Mouse (Mus musculus) left cerebral cortex, postnatal 36 days (tissue): ENCODE data around the gene Mcpt8. TPM values are rescaled to one million over a fixed set of nuclear protein-coding genes. Genes with fewer than 3 reads are reported as not detected.

ENCODE experiments used
- microRNA-seq: library from miRNA; unstranded; fragments of <30 nt; microRNA quantifications from one replicate; pipeline ENCODE4 v1.2.0, GENCODE M21; 2022
- total RNA-seq, 2 experiments: library from RNA; stranded (reverse); gene quantifications; 2 replicates each; pipeline ENCODE4 v1.2.3; 2021

Gene Mcpt8
- total RNA-seq, 2 experiments from 2014 or later: not detected

Small RNA genes lying within 50 kb of the gene (microRNA-seq; reads per million reads assigned to microRNA genes)
- gene Mir6949: not detected

Other genes starting within 250 kb of the Mcpt8 start
- gene Nynrin, start 231.3 kb downstream of the Mcpt8 start, total RNA-seq: 1 to 10 TPM; 7.9 to 9.5 TPM
- under 1 TPM; 0.29 to 0.49 TPM for gene Cbln3, start 200.9 kb downstream of the Mcpt8 start, total RNA-seq
- gene Khnyn, start 200.3 kb downstream of the Mcpt8 start, total RNA-seq: 10 to 100 TPM; 11.4 to 12.7 TPM
- 100 to 1,000 TPM in 1 of 2 experiments, 10 to 100 TPM in 1; 89.7 to 104 TPM for gene Sdr39u1, start 185.0 kb downstream of the Mcpt8 start, total RNA-seq
- not detected for gene Cma1, start 140.6 kb downstream of the Mcpt8 start, total RNA-seq
- gene Cma2, start 134.3 kb downstream of the Mcpt8 start, total RNA-seq: not detected
- gene Mcpt1, start 67.3 kb downstream of the Mcpt8 start, total RNA-seq: not detected
- gene Mcpt9, start 54.8 kb downstream of the Mcpt8 start, total RNA-seq: not detected
- gene Mcpt2, start 43.2 kb downstream of the Mcpt8 start, total RNA-seq: not detected
- not detected for gene Mcpt4, start 23.0 kb downstream of the Mcpt8 start, total RNA-seq
- not detected for gene Ctsg, start 17.3 kb upstream of the Mcpt8 start, total RNA-seq
- not detected for gene Gzme, start 35.4 kb upstream of the Mcpt8 start, total RNA-seq
- not detected for gene Gzmd, start 47.3 kb upstream of the Mcpt8 start, total RNA-seq
- gene Gzmg, start 74.3 kb upstream of the Mcpt8 start, total RNA-seq: not detected
- gene Gzmn, start 89.3 kb upstream of the Mcpt8 start, total RNA-seq: not detected
- gene Gzmf, start 126.1 kb upstream of the Mcpt8 start, total RNA-seq: not detected
- gene Gzmc, start 149.4 kb upstream of the Mcpt8 start, total RNA-seq: not detected
- not detected for gene Gzmb, start 177.0 kb upstream of the Mcpt8 start, total RNA-seq